Mouse (Mus musculus): ENCODE data around the gene Meox1.

- TF ChIP-seq CTCF (IDR thresholded peaks at IDR 0.05; ENCODE audit: control insufficient read depth, insufficient read depth, insufficient read length) (no peak), MAX (IDR thresholded peaks at IDR 0.05) (no peak), FOSL1 (IDR thresholded peaks at IDR 0.05; ENCODE audit: insufficient read depth, low read length, poor library complexity, severe bottlenecking) (no peak), CEBPB (IDR thresholded peaks at IDR 0.05; ENCODE audit: low read depth) (no peak), MYOD1 (IDR thresholded peaks at IDR 0.05; ENCODE audit: control insufficient read depth, insufficient read length, low read depth) (no peak), USF1 (IDR thresholded peaks at IDR 0.05; ENCODE audit: low read depth) (no peak), MYOG (IDR thresholded peaks at IDR 0.05; ENCODE audit: control insufficient read depth, extremely low read depth, insufficient read length) (no peak)
Observed at GRCm38 (mm10) chr11:101849286-101849685, 44.9 kb downstream of the Meox1 start.

All from C2C12 (cell line).